15 mouse cellular contexts compared by ENCODE assay signal in the genomic region with DNA sequence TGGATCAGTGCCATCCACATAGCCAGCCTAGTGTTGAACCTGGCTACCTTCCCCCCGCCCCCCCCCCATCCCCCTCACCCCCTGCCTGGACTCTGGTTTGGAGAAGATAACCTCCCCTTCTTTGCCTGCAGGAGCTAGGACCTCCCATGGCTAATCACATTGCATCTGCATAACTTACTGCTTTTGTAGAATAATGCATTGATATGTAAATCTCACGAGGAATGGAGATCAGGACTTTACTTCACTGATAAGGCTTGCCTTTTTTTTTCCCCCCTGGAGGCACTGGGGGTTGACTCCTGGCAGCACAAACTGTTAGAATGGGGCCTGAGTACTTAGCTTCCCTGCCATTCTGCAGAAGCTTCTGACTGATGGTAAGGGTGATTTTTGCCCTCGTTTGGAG. TPM values are rescaled to one million over a fixed set of nuclear protein-coding genes. Genes with fewer than 3 reads are reported as not detected.
DNase-seq lines count a peak whose midpoint lies in the region; ATAC-seq and TF ChIP-seq lines count a peak whose summit lies in the region.
"Had no signal": no experiment of that assay in that cellular context is flagged by ENCODE, and none has a peak within 500 bp of the region (broad histone marks: within the 10 kb centered on the region; RNA-seq: fewer than 3 reads in every experiment).

No protein-coding gene starts in this region.

- H3K36me3 ChIP-seq in forebrain, embryonic 13.5 days (ENCODE audit: poor library complexity, severe bottlenecking), result no peaks in the 10 kb centered on the region
- no peaks in the 10 kb centered on the region for H3K36me3 ChIP-seq in forebrain, embryonic 10.5 days (replicated peaks)
- no peaks in the 10 kb centered on the region for H3K36me3 ChIP-seq in kidney, embryonic 15.5 days
- H3K36me3 ChIP-seq in G1E (replicated peaks), result peaks cover 10% of the 10 kb centered on the region
- no peaks in the 10 kb centered on the region for H3K36me3 ChIP-seq in liver, embryonic 13.5 days
- no peaks in the 10 kb centered on the region for H3K36me3 ChIP-seq in intestine, embryonic 16.5 days (ENCODE audit: control insufficient read depth, insufficient read depth, low read length)
- H3K36me3 ChIP-seq: limb, embryonic 13.5 days; lung, embryonic 15.5 days had no signal

- H3K4me2 ChIP-seq in forebrain, embryonic 13.5 days, result no peak overlapping the region; the same call in 1 of the 2 replicates
- H3K4me2 ChIP-seq in kidney, embryonic 15.5 days, result no peak overlapping the region
- peak overlapping the region; percentile 20; the same call in 1 of the 2 replicates for H3K4me2 ChIP-seq in liver, embryonic 13.5 days
- H3K4me2 ChIP-seq in intestine, embryonic 16.5 days (ENCODE audit: low read depth, low read length), result no peak overlapping the region
- H3K4me2 ChIP-seq: limb, embryonic 13.5 days; lung, embryonic 15.5 days had no signal

- TF ChIP-seq CTCF in G1E (IDR thresholded peaks at IDR 0.05; ENCODE audit: low read depth, low read length), result no peak

- H3K4me1 ChIP-seq in forebrain, embryonic 13.5 days, result peaks cover 20% of the 10 kb centered on the region
- H3K4me1 ChIP-seq in forebrain, embryonic 10.5 days, result peaks cover 38% of the 10 kb centered on the region
- peaks cover 22% of the 10 kb centered on the region for H3K4me1 ChIP-seq in kidney, embryonic 15.5 days
- peaks cover 74% of the 10 kb centered on the region for H3K4me1 ChIP-seq in G1E (ENCODE audit: insufficient read depth, low read depth, low read length)
- H3K4me1 ChIP-seq in liver, embryonic 13.5 days (replicated peaks), result peaks cover 73% of the 10 kb centered on the region
- H3K4me1 ChIP-seq in intestine, embryonic 16.5 days (ENCODE audit: control insufficient read depth, insufficient read depth, low read length), result peaks cover 30% of the 10 kb centered on the region

- no peaks in the 10 kb centered on the region for H3K27me3 ChIP-seq in forebrain, embryonic 13.5 days
- H3K27me3 ChIP-seq in forebrain, embryonic 10.5 days (ENCODE audit: poor library complexity, severe bottlenecking), result no peaks in the 10 kb centered on the region
- no peaks in the 10 kb centered on the region for H3K27me3 ChIP-seq in kidney, embryonic 15.5 days
- no peaks in the 10 kb centered on the region for H3K27me3 ChIP-seq in G1E (ENCODE audit: insufficient read depth, low read length)
- no peaks in the 10 kb centered on the region for H3K27me3 ChIP-seq in liver, embryonic 13.5 days
- H3K27me3 ChIP-seq in intestine, embryonic 16.5 days (replicated peaks; ENCODE audit: control insufficient read depth, insufficient read depth, low read length), result no peaks in the 10 kb centered on the region
- H3K27me3 ChIP-seq: limb, embryonic 13.5 days; lung, embryonic 15.5 days; Patski had no signal

- WGBS in forebrain, embryonic 13.5 days, result 0% methylated on average over 3 of the region's 3 CpGs
- WGBS in forebrain, embryonic 10.5 days, result 14% methylated on average over 3 of the region's 3 CpGs
- 31% methylated on average over 3 of the region's 3 CpGs for WGBS in kidney, embryonic 15.5 days
- WGBS in liver, embryonic 13.5 days (ENCODE audit: insufficient replicate concordance), result 13% methylated on average over 3 of the region's 3 CpGs
- 24% methylated on average over 3 of the region's 3 CpGs for WGBS in intestine, embryonic 16.5 days

- H3K9me3 ChIP-seq in forebrain, embryonic 13.5 days (replicated peaks), result no peaks in the 10 kb centered on the region
- no peaks in the 10 kb centered on the region for H3K9me3 ChIP-seq in forebrain, embryonic 10.5 days
- no peaks in the 10 kb centered on the region for H3K9me3 ChIP-seq in kidney, embryonic 15.5 days (replicated peaks)
- H3K9me3 ChIP-seq in G1E (replicated peaks), result no peaks in the 10 kb centered on the region
- no peaks in the 10 kb centered on the region for H3K9me3 ChIP-seq in liver, embryonic 13.5 days (replicated peaks)
- H3K9me3 ChIP-seq in intestine, embryonic 16.5 days (ENCODE audit: control insufficient read depth, low read length), result no peaks in the 10 kb centered on the region
- H3K9me3 ChIP-seq: limb, embryonic 13.5 days; lung, embryonic 15.5 days had no signal

- no peak overlapping the region for H3K4me3 ChIP-seq in forebrain, embryonic 13.5 days
- no peak overlapping the region for H3K4me3 ChIP-seq in forebrain, embryonic 10.5 days
- no peak overlapping the region for H3K4me3 ChIP-seq in kidney, embryonic 15.5 days (replicated peaks)
- no peak overlapping the region; the same call in 1 of the 2 replicates for H3K4me3 ChIP-seq in G1E (ENCODE audit: low read depth, low read length)
- no peak overlapping the region for H3K4me3 ChIP-seq in liver, embryonic 13.5 days (replicated peaks)
- H3K4me3 ChIP-seq in intestine, embryonic 16.5 days (ENCODE audit: low read length), result no peak overlapping the region
- H3K4me3 ChIP-seq: limb, embryonic 13.5 days; lung, embryonic 15.5 days; myocyte had no signal

- DNase-seq in forebrain, embryonic 10.5 days (ENCODE audit: extremely low spot score, low spot score), result no peak
- no peak for DNase-seq in kidney, adult 11 months
- no peak for DNase-seq in G1E (ENCODE audit: low spot score)
- peak; percentile 15 for DNase-seq in liver, embryonic 13.5 days
- DNase-seq in embryo, embryonic 9.5 days (ENCODE audit: extremely low spot score), result no peak
- DNase-seq: heart, adult 18-20 months; kidney, adult 9 months had no signal

- H3K27ac ChIP-seq in forebrain, embryonic 13.5 days, result no peak overlapping the region
- no peak overlapping the region for H3K27ac ChIP-seq in forebrain, embryonic 10.5 days
- no peak overlapping the region for H3K27ac ChIP-seq in kidney, embryonic 15.5 days
- H3K27ac ChIP-seq in liver, embryonic 13.5 days, result no peak overlapping the region
- no peak overlapping the region for H3K27ac ChIP-seq in intestine, embryonic 16.5 days (ENCODE audit: low read length)
- H3K27ac ChIP-seq: limb, embryonic 13.5 days; lung, embryonic 15.5 days had no signal

- H3K9ac ChIP-seq in forebrain, embryonic 13.5 days, result peak overlapping the region; percentile 43; the same call in 1 of the 2 replicates
- no peak overlapping the region for H3K9ac ChIP-seq in kidney, embryonic 15.5 days
- H3K9ac ChIP-seq in liver, embryonic 13.5 days, result no peak overlapping the region
- H3K9ac ChIP-seq in intestine, embryonic 16.5 days (ENCODE audit: low read depth, low read length), result no peak overlapping the region
- H3K9ac ChIP-seq: limb, embryonic 13.5 days; lung, embryonic 15.5 days had no signal

- peak; percentile 59 for ATAC-seq in forebrain, embryonic 13.5 days
- 0 out of 2 replicates have a peak, but pooled peaks have one; percentile 4 for ATAC-seq in kidney, embryonic 15.5 days (replicated peaks; ENCODE audit: low FRiP score)
- peak; percentile 42 for ATAC-seq in G1E (ENCODE audit: extremely low read depth, insufficient number of reproducible peaks, low FRiP score, poor library complexity, severe bottlenecking)
- ATAC-seq in liver, embryonic 13.5 days (ENCODE audit: low read depth), result peak; percentile 39
- ATAC-seq in intestine, embryonic 16.5 days, result no peak
- ATAC-seq: CD4-positive, CD25-positive, alpha-beta regulatory T cell, adult 4 months; Patski had no signal

RNA-seq across cellular contexts. Expression of a gene that starts 36.0 kb away (rescaled TPM):
- 9.9 and 11.3 TPM in 2 replicates for polyA plus RNA-seq in forebrain, embryonic 13.5 days (2015; fragmentation: Nextera tagmentation; extraction: Ambion mirVana)
- polyA plus RNA-seq in forebrain, embryonic 10.5 days (2016; fragmentation: Nextera tagmentation; extraction: Ambion mirVana), result 1.8 and 2.3 TPM in 2 replicates
- polyA plus RNA-seq in kidney, embryonic 15.5 days (2015; fragmentation: Nextera tagmentation; extraction: Ambion mirVana), result 4.1 and 4.3 TPM in 2 replicates
- 39.5 and 41.1 TPM in 2 replicates for total RNA-seq in G1E (2014; fragmentation: Nextera tagmentation)
- 45.2 and 49.4 TPM in 2 replicates for total RNA-seq in G1E (2017)
- polyA plus RNA-seq in G1E (2012), result 20.3 and 36.6 TPM in 2 replicates
- 2.4 and 2.7 TPM in 2 replicates for polyA plus RNA-seq in liver, embryonic 13.5 days (2015; fragmentation: Nextera tagmentation; extraction: Ambion mirVana)
- 5.0 and 5.5 TPM in 2 replicates for polyA plus RNA-seq in intestine, embryonic 16.5 days (2015; fragmentation: Nextera tagmentation; extraction: Ambion mirVana)
